Mouse (Mus musculus) lung, embryonic 15.5 days (tissue): ENCODE results near the gene Ssr2. TPM values are rescaled to one million over a fixed set of nuclear protein-coding genes. Genes with fewer than 3 reads are reported as not detected.
A peak's percentile ranks its signal among the peaks of the same experiment; 100 is the strongest.

Source experiments
- ATAC-seq: fragments of 200-750 bp; cut with Nextera tagmentation; 2 replicates; pipeline ENCODE4 v1.8.0; 2017; ENCODE audit warnings: moderate number of reproducible peaks, borderline replicate concordance; ENCODE audit not compliant: low FRiP score, low TSS enrichment; ENCODE audit errors: extremely low read depth
- H3K27ac ChIP-seq: fragments of 300-500 bp; sonication (generic); 2 replicates; pipeline ENCODE4 v1.5.1; 2015; ENCODE audit warnings: moderate library complexity, mild to moderate bottlenecking, inconsistent platforms
- H3K27me3 ChIP-seq: fragments of 300-500 bp; sonication (generic); 2 replicates; pipeline ENCODE4 v1.6.1; 2015; ENCODE audit warnings: inconsistent platforms
- H3K36me3 ChIP-seq: fragments of 300-500 bp; sonication (generic); 2 replicates; pipeline ENCODE4 v1.6.1; 2015; ENCODE audit warnings: inconsistent platforms
- H3K4me1 ChIP-seq: fragments of 300-500 bp; sonication (generic); 2 replicates; pipeline ENCODE4 v1.6.1; 2015; ENCODE audit warnings: inconsistent platforms
- H3K4me2 ChIP-seq: fragments of 300-500 bp; sonication (generic); 2 replicates; pipeline ENCODE4 v1.6.1; 2015; ENCODE audit warnings: inconsistent platforms, mild to moderate bottlenecking, moderate library complexity
- H3K4me3 ChIP-seq: fragments of 300-500 bp; sonication (generic); 2 replicates; pipeline ENCODE4 v1.5.1; 2015; ENCODE audit warnings: mild to moderate bottlenecking, inconsistent platforms
- H3K9ac ChIP-seq: fragments of 300-500 bp; sonication (generic); 2 replicates; pipeline ENCODE4 v1.6.1; 2015; ENCODE audit warnings: inconsistent platforms
- H3K9me3 ChIP-seq: fragments of 300-500 bp; sonication (generic); 2 replicates; pipeline ENCODE4 v1.6.1; 2016; ENCODE audit warnings: inconsistent platforms
- WGBS: fragments of 180-500 bp; shearing (Covaris S2); methylation state at CpG from one replicate; pipeline ENCODE4 v1.1.7; 2015; 5-methylcytosine and 5-hydroxymethylcytosine counted together
- polyA plus RNA-seq: library from polyadenylated mRNA; unstranded; fragments of >200 nt; fragmentation: Nextera tagmentation; extraction: Ambion mirVana; gene quantifications from 2 replicates; pipeline ENCODE4 v1.2.1, GENCODE M21; 2015

Gene Ssr2
- polyA plus RNA-seq, 1 experiment from 2014 or later, result 290 TPM

GRCm38 (mm10) chr3:88555069-88555605 lies 20.5 kb upstream of the Ssr2 start:
- no peak for ATAC-seq
- no peak overlapping the region for H3K27ac ChIP-seq
- H3K27me3 ChIP-seq, result no peaks in the 10 kb centered on the region
- peaks cover 41% of the 10 kb centered on the region for H3K36me3 ChIP-seq
- H3K4me3 ChIP-seq, result peak overlapping the region; percentile 59; the same call in 1 of the 2 replicates
- peak overlapping the region; percentile 83 for H3K4me2 ChIP-seq
- 84% methylated on average over 5 of the region's 5 CpGs for WGBS
- peaks cover 21% of the 10 kb centered on the region for H3K4me1 ChIP-seq
- no peaks in the 10 kb centered on the region for H3K9me3 ChIP-seq
- no peak overlapping the region for H3K9ac ChIP-seq

GRCm38 (mm10) chr3:88555731-88556130 lies 19.9 kb upstream of the Ssr2 start:
- Histone ChIP-seq H3K27ac (no peak overlapping the region), H3K27me3 (no peaks in the 10 kb centered on the region), H3K4me1 (peaks cover 21% of the 10 kb centered on the region), H3K9ac (no peak overlapping the region), H3K36me3 (peaks cover 47% of the 10 kb centered on the region), H3K4me3 (no peak overlapping the region), H3K4me2 (no peak overlapping the region), H3K9me3 (no peaks in the 10 kb centered on the region)
- no peak for ATAC-seq
- 90% methylated on average over 6 of the region's 6 CpGs for WGBS

DNA sequence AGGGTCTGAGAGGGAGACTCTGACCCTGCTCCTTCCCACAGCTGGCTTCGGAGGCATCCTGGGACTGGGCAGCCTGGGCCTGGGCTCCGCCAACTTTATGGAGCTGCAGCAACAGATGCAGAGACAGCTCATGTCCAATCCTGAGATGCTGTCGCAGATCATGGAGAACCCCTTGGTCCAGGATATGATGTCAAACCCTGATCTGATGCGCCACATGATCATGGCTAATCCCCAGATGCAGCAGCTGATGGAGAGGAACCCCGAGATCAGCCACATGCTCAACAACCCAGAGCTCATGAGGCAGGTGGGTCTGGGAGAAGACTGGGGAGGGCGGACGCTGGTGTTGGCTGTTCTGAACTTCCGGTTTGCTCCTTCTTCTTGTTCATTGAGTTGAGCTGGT lies 19.1 kb upstream of the Ssr2 start:
- ATAC-seq, result no peak
- H3K36me3 ChIP-seq, result peaks cover 52% of the 10 kb centered on the region
- no peak overlapping the region for H3K9ac ChIP-seq

DNA sequence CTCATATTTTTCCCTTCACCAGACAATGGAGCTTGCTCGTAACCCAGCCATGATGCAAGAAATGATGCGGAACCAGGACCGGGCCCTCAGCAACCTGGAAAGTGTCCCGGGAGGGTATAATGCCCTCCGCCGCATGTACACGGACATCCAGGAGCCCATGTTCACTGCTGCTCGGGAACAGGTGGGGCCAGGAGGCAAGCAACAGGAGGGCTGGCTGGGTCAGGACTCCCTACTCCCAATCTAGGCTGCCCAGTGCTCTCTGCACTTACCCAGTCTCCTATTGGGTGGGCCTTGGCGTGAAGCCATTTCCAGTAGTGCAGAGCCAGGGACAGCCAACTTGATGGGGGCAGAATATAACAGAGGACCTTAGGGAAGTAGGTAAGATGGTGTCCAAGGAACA lies 16.1 kb upstream of the Ssr2 start:
- no peak overlapping the region for H3K27ac ChIP-seq
- H3K4me2 ChIP-seq, result no peak overlapping the region
- 94% methylated on average over 9 of the region's 9 CpGs for WGBS
- no peak for ATAC-seq
- H3K4me3 ChIP-seq, result no peak overlapping the region
- peaks cover 8% of the 10 kb centered on the region for H3K4me1 ChIP-seq
- no peaks in the 10 kb centered on the region for H3K9me3 ChIP-seq
- no peaks in the 10 kb centered on the region for H3K27me3 ChIP-seq
- H3K9ac ChIP-seq, result no peak overlapping the region
- H3K36me3 ChIP-seq, result peaks cover 79% of the 10 kb centered on the region

More for the DNA sequence above, 19.1 kb upstream of the Ssr2 start:
- Histone ChIP-seq H3K4me2 (no peak overlapping the region), H3K9me3 (no peaks in the 10 kb centered on the region), H3K4me3 (no peak overlapping the region), H3K4me1 (peaks cover 18% of the 10 kb centered on the region), H3K27ac (no peak overlapping the region), H3K27me3 (no peaks in the 10 kb centered on the region)
- WGBS, result 93% methylated on average over 8 of the region's 8 CpGs

- 74% methylated on average over 4 of the region's 4 CpGs for whole genome bisulfite sequencing
- no peak for ATAC-seq
These were observed 13.7 kb upstream of the Ssr2 start for GRCm38 (mm10) chr3:88561989-88562388.

DNA sequence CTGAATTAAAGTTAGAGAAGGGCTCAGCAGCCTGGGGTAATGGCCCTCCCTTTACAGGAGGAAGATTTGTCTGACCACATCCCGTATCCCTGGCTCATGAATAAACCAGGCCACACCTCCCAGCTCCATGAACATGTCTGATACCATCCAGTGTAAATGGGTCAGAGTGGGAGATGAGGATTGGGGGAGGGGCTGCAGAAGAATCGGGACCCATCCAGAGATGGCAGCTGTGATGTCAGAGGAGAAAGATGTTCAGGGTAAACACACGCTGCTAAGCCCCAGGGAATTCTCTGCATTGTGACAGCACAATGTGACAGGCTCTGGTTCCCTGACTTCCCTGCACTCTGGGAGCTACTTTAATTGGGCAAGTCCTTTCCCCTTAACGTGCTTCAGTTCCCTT lies 12.2 kb upstream of the Ssr2 start:
- H3K4me3 ChIP-seq, result no peak overlapping the region
- H3K9ac ChIP-seq, result no peak overlapping the region
- H3K36me3 ChIP-seq, result peaks cover 91% of the 10 kb centered on the region
- H3K27me3 ChIP-seq, result no peaks in the 10 kb centered on the region
- H3K9me3 ChIP-seq, result no peaks in the 10 kb centered on the region
- ATAC-seq, result no peak
- no peaks in the 10 kb centered on the region for H3K4me1 ChIP-seq
- WGBS, result 73% methylated on average over 4 of the region's 4 CpGs
- no peak overlapping the region for H3K4me2 ChIP-seq
- no peak overlapping the region for H3K27ac ChIP-seq

More at GRCm38 (mm10) chr3:88561989-88562388, 13.7 kb upstream of the Ssr2 start:
- Histone ChIP-seq H3K4me2 (no peak overlapping the region), H3K27ac (no peak overlapping the region), H3K27me3 (no peaks in the 10 kb centered on the region), H3K4me3 (no peak overlapping the region), H3K9me3 (no peaks in the 10 kb centered on the region), H3K4me1 (no peaks in the 10 kb centered on the region), H3K9ac (no peak overlapping the region), H3K36me3 (peaks cover 91% of the 10 kb centered on the region)

DNA sequence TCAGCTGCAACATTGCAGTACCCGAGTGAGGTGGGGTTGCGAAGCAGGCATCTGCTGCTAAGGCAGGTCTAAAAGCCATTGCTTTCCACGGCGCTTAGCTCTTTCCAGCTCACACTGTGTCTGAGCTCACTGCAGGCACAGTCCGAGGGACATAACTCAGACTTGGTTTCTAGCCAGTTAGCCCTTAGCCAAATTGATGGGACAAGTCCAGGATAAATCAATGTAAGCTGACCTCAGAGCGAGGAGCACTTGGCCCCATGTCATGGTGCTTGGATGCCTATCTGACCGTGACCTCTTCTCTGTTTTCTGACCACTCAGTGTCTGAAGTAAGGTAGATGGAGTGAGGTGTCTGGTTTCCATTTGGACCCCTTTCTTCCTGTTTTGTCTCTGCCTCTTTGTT lies 11.7 kb upstream of the Ssr2 start:
- no peak overlapping the region for H3K27ac ChIP-seq
- H3K9ac ChIP-seq, result no peak overlapping the region
- no peaks in the 10 kb centered on the region for H3K9me3 ChIP-seq
- ATAC-seq, result no peak
- H3K4me1 ChIP-seq, result no peaks in the 10 kb centered on the region
- H3K36me3 ChIP-seq, result peaks cover 91% of the 10 kb centered on the region
- H3K4me3 ChIP-seq, result no peak overlapping the region
- no peaks in the 10 kb centered on the region for H3K27me3 ChIP-seq
- H3K4me2 ChIP-seq, result no peak overlapping the region
- WGBS, result 79% methylated on average over 7 of the region's 7 CpGs

- H3K27ac ChIP-seq, result no peak overlapping the region
- H3K4me2 ChIP-seq, result no peak overlapping the region
- H3K36me3 ChIP-seq, result peaks cover 84% of the 10 kb centered on the region
- H3K9ac ChIP-seq, result no peak overlapping the region
- WGBS, result 90% methylated on average over 3 of the region's 3 CpGs
- no peak overlapping the region for H3K4me3 ChIP-seq
- no peaks in the 10 kb centered on the region for H3K27me3 ChIP-seq
- no peaks in the 10 kb centered on the region for H3K4me1 ChIP-seq
- ATAC-seq, result no peak
- H3K9me3 ChIP-seq, result no peaks in the 10 kb centered on the region
These were observed 9.6 kb upstream of the Ssr2 start for GRCm38 (mm10) chr3:88566116-88566515.

- Histone ChIP-seq H3K27me3 (no peaks in the 10 kb centered on the region), H3K27ac (no peak overlapping the region), H3K4me2 (no peak overlapping the region), H3K9me3 (no peaks in the 10 kb centered on the region), H3K4me3 (no peak overlapping the region), H3K36me3 (peaks cover 83% of the 10 kb centered on the region), H3K4me1 (no peaks in the 10 kb centered on the region), H3K9ac (no peak overlapping the region)
- no peak for ATAC-seq
- WGBS, result 81% methylated on average over 4 of the region's 4 CpGs
These were observed 9.1 kb upstream of the Ssr2 start for GRCm38 (mm10) chr3:88566536-88567061.

- H3K27ac ChIP-seq, result no peak overlapping the region
- H3K4me1 ChIP-seq, result no peaks in the 10 kb centered on the region
- WGBS, result 78% methylated on average over 6 of the region's 6 CpGs
- no peak overlapping the region for H3K9ac ChIP-seq
- H3K4me2 ChIP-seq, result no peak overlapping the region
- no peaks in the 10 kb centered on the region for H3K27me3 ChIP-seq
- peaks cover 73% of the 10 kb centered on the region for H3K36me3 ChIP-seq
- H3K9me3 ChIP-seq, result no peaks in the 10 kb centered on the region
- H3K4me3 ChIP-seq, result no peak overlapping the region
- no peak for ATAC-seq
These were observed 7.8 kb upstream of the Ssr2 start for GRCm38 (mm10) chr3:88567892-88568291.

DNA sequence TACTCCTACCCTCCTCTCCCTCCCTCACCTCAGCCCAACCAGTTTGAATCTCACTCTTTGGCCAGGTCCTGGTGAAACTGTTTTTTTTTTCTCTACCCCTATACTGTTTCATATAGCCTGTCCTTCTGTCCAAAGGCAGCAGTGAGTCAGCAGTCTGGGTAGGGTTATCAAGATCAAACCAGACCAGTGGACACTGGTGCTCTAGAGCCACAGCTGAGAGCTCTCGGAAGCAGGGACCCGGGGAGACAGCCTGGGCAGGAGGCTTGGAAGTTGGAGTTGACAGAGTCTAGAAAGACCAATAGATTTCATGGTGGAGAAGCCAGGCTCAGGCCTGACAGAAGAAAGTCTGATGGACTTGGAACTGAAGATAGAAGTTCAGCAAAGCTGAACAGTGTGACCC lies 7.1 kb upstream of the Ssr2 start:
- H3K27me3 ChIP-seq, result no peaks in the 10 kb centered on the region
- H3K4me1 ChIP-seq, result no peaks in the 10 kb centered on the region
- no peak overlapping the region for H3K27ac ChIP-seq
- H3K4me2 ChIP-seq, result no peak overlapping the region
- no peak overlapping the region for H3K4me3 ChIP-seq
- H3K36me3 ChIP-seq, result peaks cover 66% of the 10 kb centered on the region
- 90% methylated on average over 2 of the region's 2 CpGs for WGBS
- no peaks in the 10 kb centered on the region for H3K9me3 ChIP-seq
- ATAC-seq, result no peak
- H3K9ac ChIP-seq, result no peak overlapping the region

GRCm38 (mm10) chr3:88569093-88569492 lies 6.6 kb upstream of the Ssr2 start:
- Histone ChIP-seq H3K4me2 (no peak overlapping the region), H3K4me1 (no peaks in the 10 kb centered on the region), H3K9ac (no peak overlapping the region), H3K27ac (no peak overlapping the region), H3K27me3 (no peaks in the 10 kb centered on the region), H3K9me3 (no peaks in the 10 kb centered on the region), H3K36me3 (peaks cover 61% of the 10 kb centered on the region), H3K4me3 (no peak overlapping the region)
- ATAC-seq, result no peak
- 94% methylated on average over 2 of the region's 2 CpGs for WGBS

GRCm38 (mm10) chr3:88569694-88570093 lies 6.0 kb upstream of the Ssr2 start:
- Histone ChIP-seq H3K9me3 (no peaks in the 10 kb centered on the region), H3K27ac (no peak overlapping the region), H3K36me3 (peaks cover 55% of the 10 kb centered on the region), H3K4me3 (no peak overlapping the region), H3K27me3 (no peaks in the 10 kb centered on the region), H3K4me2 (no peak overlapping the region), H3K4me1 (no peaks in the 10 kb centered on the region), H3K9ac (no peak overlapping the region)
- 80% methylated on average over 5 of the region's 5 CpGs for WGBS
- ATAC-seq, result no peak
